In the genomic region with DNA sequence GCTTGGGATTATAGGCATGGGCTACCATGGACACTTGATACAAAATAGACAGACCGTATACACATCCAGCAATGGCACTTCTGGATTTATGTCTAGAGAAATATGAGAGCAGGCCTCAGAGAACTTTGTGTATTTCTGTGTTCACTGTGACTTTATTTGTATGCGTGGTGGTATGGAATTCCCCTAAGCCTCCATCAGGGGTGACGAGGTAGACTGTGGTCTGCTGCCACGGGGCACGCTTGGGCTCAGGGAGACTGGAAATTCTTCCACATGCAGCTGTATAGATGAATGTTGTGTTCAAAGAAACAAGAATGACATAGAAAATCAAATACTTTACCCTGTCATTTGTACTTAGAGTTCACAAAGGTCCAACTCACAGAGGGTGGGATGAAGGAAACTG, we compare ENCODE assay signal across 14 mouse cellular contexts.
"Had no signal": no experiment of that assay in that cellular context is flagged by ENCODE, and none has a peak within 500 bp of the region (broad histone marks: within the 10 kb centered on the region; RNA-seq: fewer than 3 reads in every experiment).

No protein-coding gene starts in this region.

- H3K4me3 ChIP-seq: limb, embryonic 13.5 days; liver, embryonic 15.5 days; megakaryocyte, embryonic 14.5 days; midbrain, embryonic 12.5 days; stomach, embryonic 15.5 days had no signal

- H3K4me2 ChIP-seq: limb, embryonic 13.5 days; liver, embryonic 15.5 days; lung, embryonic 14.5 days; midbrain, embryonic 12.5 days; stomach, embryonic 15.5 days had no signal

- H3K27ac ChIP-seq: kidney, postnatal 0 days; limb, embryonic 13.5 days; liver, embryonic 15.5 days; macrophage; midbrain, embryonic 12.5 days; stomach, embryonic 15.5 days had no signal

- DNase-seq: kidney, adult 9 months; kidney, postnatal 36 days; left cerebral cortex, postnatal 4 days; lung, embryonic 14.5 days; lung, postnatal 10 days; right cerebral cortex, postnatal 14 days; thymus, postnatal 36 days had no signal

- H3K9ac ChIP-seq: limb, embryonic 13.5 days; liver, embryonic 15.5 days; lung, embryonic 14.5 days; midbrain, embryonic 12.5 days; stomach, embryonic 15.5 days had no signal

- H3K9me3 ChIP-seq: limb, embryonic 13.5 days; liver, embryonic 15.5 days; megakaryocyte, embryonic 14.5 days; midbrain, embryonic 12.5 days; stomach, embryonic 15.5 days had no signal

- H3K27me3 ChIP-seq: limb, embryonic 13.5 days; liver, embryonic 15.5 days; megakaryocyte, embryonic 14.5 days; midbrain, embryonic 12.5 days; stomach, embryonic 15.5 days had no signal

- H3K4me1 ChIP-seq: limb, embryonic 13.5 days; liver, embryonic 15.5 days; midbrain, embryonic 12.5 days; stomach, embryonic 15.5 days had no signal
